Mouse (Mus musculus) lung, embryonic 15.5 days (tissue): ENCODE data around the gene Gm49354. TPM values are rescaled to one million over a fixed set of nuclear protein-coding genes. Genes with fewer than 3 reads are reported as not detected.
A peak's percentile ranks its signal among the peaks of the same experiment; 100 is the strongest.
"Not testable (repeated sequence)": the region's sequence is repeated elsewhere in the genome, so short reads cannot be mapped to it uniquely, and the experiment has no call there.

Source experiments
- ATAC-seq: fragments of 200-750 bp; cut with Nextera tagmentation; 2 replicates; pipeline ENCODE4 v1.8.0; 2017; ENCODE audit warnings: moderate number of reproducible peaks, borderline replicate concordance; ENCODE audit not compliant: low FRiP score, low TSS enrichment; ENCODE audit errors: extremely low read depth
- H3K27ac ChIP-seq: fragments of 300-500 bp; sonication (generic); 2 replicates; pipeline ENCODE4 v1.5.1; 2015; ENCODE audit warnings: moderate library complexity, mild to moderate bottlenecking, inconsistent platforms
- H3K27me3 ChIP-seq: fragments of 300-500 bp; sonication (generic); 2 replicates; pipeline ENCODE4 v1.6.1; 2015; ENCODE audit warnings: inconsistent platforms
- H3K36me3 ChIP-seq: fragments of 300-500 bp; sonication (generic); 2 replicates; pipeline ENCODE4 v1.6.1; 2015; ENCODE audit warnings: inconsistent platforms
- H3K4me1 ChIP-seq: fragments of 300-500 bp; sonication (generic); 2 replicates; pipeline ENCODE4 v1.6.1; 2015; ENCODE audit warnings: inconsistent platforms
- H3K4me2 ChIP-seq: fragments of 300-500 bp; sonication (generic); 2 replicates; pipeline ENCODE4 v1.6.1; 2015; ENCODE audit warnings: inconsistent platforms, mild to moderate bottlenecking, moderate library complexity
- H3K4me3 ChIP-seq: fragments of 300-500 bp; sonication (generic); 2 replicates; pipeline ENCODE4 v1.5.1; 2015; ENCODE audit warnings: mild to moderate bottlenecking, inconsistent platforms
- H3K9ac ChIP-seq: fragments of 300-500 bp; sonication (generic); 2 replicates; pipeline ENCODE4 v1.6.1; 2015; ENCODE audit warnings: inconsistent platforms
- H3K9me3 ChIP-seq: fragments of 300-500 bp; sonication (generic); 2 replicates; pipeline ENCODE4 v1.6.1; 2016; ENCODE audit warnings: inconsistent platforms
- whole genome bisulfite sequencing: fragments of 180-500 bp; shearing (Covaris S2); methylation state at CpG from one replicate; pipeline ENCODE4 v1.1.7; 2015; 5-methylcytosine and 5-hydroxymethylcytosine counted together
- polyA plus RNA-seq: library from polyadenylated mRNA; unstranded; fragments of >200 nt; fragmentation: Nextera tagmentation; extraction: Ambion mirVana; gene quantifications from 2 replicates; pipeline ENCODE4 v1.2.1, GENCODE M21; 2015

Gm49354 gene
- polyA plus RNA-seq, 1 experiment from 2014 or later: not detected

DNA sequence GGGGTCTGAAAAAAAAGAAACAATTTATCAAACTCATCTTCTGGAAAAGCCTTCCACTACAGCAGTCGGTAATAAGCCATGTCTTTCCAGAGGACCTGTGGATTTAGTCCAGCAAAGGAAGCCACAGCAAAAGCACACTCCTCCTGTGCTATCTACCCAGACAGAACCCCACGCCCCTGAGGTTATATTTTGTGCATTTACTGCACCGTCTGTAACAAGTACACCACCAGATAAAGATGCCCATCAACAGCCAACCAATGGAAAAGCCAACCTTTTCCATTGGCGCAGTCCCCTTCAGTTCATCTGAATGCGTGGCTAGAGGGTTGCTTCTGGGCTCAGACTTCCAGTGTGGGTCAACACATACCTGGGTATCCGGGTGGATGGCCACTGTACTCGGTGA lies 19.3 kb downstream of the Gm49354 start:
- ATAC-seq: no peak
- Histone ChIP-seq H3K27ac (no peak overlapping the region), H3K4me3 (no peak overlapping the region), H3K36me3 (peaks cover 37% of the 10 kb centered on the region), H3K4me2 (no peak overlapping the region), H3K9ac (no peak overlapping the region), H3K9me3 (no peaks in the 10 kb centered on the region), H3K27me3 (no peaks in the 10 kb centered on the region), H3K4me1 (peaks cover 21% of the 10 kb centered on the region)
- 82% methylated on average over 7 of the region's 7 CpGs for WGBS

DNA sequence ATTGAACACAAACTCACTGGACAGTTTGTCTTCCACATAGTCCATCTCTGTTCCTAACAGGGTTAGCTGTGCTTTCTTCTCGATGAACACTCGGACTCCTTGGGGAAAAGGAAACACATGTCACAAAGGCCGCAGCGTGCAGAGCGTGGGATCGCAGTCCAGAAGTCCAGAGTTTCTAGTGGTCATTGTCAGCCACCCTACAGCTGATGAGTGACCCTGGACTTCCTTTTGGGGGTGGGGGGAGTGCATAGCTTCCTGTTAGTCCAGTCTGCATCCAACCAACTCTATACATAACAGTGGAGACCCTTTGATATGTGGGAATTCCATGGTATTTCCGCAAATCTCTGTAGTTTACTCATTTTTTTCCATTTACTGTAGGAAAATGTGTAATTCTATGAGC lies 25.1 kb downstream of the Gm49354 start:
- Histone ChIP-seq H3K27ac (no peak overlapping the region), H3K9me3 (no peaks in the 10 kb centered on the region), H3K27me3 (no peaks in the 10 kb centered on the region), H3K9ac (no peak overlapping the region), H3K36me3 (peaks cover 43% of the 10 kb centered on the region), H3K4me3 (no peak overlapping the region), H3K4me2 (no peak overlapping the region), H3K4me1 (no peaks in the 10 kb centered on the region)
- 80% methylated on average over 7 of the region's 7 CpGs for WGBS
- peak; percentile 40; the same call in 1 of the 2 replicates for ATAC-seq

DNA sequence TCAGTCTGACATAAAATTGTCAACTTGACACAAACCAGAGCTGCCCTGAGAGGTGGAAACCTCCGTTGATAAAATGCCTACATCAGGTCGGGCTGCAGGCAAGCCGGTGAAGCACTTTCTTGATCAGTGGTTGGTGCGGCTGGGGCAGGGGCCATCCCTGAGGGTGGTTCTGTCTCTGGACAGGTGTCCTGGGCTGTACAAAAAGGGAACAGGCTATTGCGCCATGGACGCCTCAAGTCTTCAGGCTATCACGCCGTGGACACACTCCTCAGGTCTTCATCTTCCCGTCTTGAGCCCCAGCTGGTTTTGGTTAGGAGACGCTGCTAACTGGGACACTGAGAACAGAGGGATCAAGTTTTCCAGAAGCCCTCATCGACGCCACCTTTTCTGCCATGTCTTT lies 31.7 kb downstream of the Gm49354 start:
- no peak overlapping the region for H3K27ac ChIP-seq
- no peaks in the 10 kb centered on the region for H3K9me3 ChIP-seq
- no peak overlapping the region for H3K4me3 ChIP-seq
- WGBS: 83% methylated on average over 12 of the region's 12 CpGs
- H3K4me1 ChIP-seq: no peaks in the 10 kb centered on the region
- H3K9ac ChIP-seq: no peak overlapping the region
- H3K4me2 ChIP-seq: no peak overlapping the region
- H3K36me3 ChIP-seq: peaks cover 7% of the 10 kb centered on the region; the same call in 1 of the 2 replicates
- H3K27me3 ChIP-seq: no peaks in the 10 kb centered on the region
- ATAC-seq: no peak

DNA sequence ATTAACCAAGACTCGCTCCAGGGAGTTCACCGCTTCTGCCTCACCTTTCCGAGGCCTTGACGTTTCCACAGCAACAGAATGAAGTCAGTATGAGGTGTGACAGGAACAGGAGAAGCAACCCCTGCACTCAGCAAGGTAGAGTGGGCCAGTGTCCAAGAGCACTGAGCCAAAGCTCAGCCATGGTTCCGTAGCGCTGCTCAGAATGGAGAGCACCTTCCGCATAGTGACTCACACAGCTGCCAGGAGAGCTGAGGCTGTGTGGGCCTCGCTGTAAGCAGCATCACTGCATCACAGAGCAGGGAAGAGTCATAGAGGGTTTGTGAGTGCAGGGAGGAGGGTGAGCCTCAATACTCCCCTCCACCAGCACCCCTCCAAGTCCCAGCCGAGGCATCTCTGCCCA lies 35.3 kb downstream of the Gm49354 start, which contains the start of gene 1700014D04Rik:
1700014D04Rik (minus strand) TSS at position 42 of the 400 bp plus-strand sequence.
- H3K4me2 ChIP-seq: no peak within 1 kb of the TSS
- no peaks in the 10 kb centered on the region for H3K4me1 ChIP-seq
- no peak within 1 kb of the TSS for H3K4me3 ChIP-seq
- ATAC-seq: no peak
- no peaks in the 10 kb centered on the region for H3K36me3 ChIP-seq
- no peaks in the 10 kb centered on the region for H3K27me3 ChIP-seq
- H3K9me3 ChIP-seq: no peaks in the 10 kb centered on the region
- 80% methylated on average over 9 of the region's 9 CpGs for WGBS
- no peak within 1 kb of the TSS for H3K9ac ChIP-seq
- no peak within 1 kb of the TSS for H3K27ac ChIP-seq

DNA sequence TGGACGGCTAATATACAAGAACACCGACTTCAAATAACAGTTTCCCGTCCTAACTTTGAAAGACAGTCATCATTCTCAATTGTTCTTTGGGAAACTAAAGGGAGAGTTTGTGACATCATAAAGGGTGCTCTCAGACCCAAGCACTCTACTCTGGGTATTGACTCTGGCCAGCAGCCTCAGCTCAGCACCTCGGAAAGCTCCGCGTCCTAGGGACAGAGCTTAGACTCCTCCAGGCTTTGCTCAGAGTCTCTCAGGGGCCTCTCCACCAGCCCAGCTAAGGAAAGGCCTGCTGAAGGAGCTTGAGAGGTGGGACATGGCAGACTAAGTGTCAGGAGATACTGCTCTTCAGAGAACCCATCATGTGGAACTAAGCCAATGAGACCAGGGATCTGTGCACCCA lies 35.9 kb downstream of the Gm49354 start:
- Histone ChIP-seq H3K36me3 (no peaks in the 10 kb centered on the region), H3K4me3 (no peak overlapping the region), H3K27ac (no peak overlapping the region), H3K4me2 (no peak overlapping the region), H3K27me3 (no peaks in the 10 kb centered on the region), H3K4me1 (no peaks in the 10 kb centered on the region), H3K9me3 (no peaks in the 10 kb centered on the region), H3K9ac (no peak overlapping the region)
- 68% methylated on average over 5 of the region's 6 CpGs for WGBS
- no peak for ATAC-seq

DNA sequence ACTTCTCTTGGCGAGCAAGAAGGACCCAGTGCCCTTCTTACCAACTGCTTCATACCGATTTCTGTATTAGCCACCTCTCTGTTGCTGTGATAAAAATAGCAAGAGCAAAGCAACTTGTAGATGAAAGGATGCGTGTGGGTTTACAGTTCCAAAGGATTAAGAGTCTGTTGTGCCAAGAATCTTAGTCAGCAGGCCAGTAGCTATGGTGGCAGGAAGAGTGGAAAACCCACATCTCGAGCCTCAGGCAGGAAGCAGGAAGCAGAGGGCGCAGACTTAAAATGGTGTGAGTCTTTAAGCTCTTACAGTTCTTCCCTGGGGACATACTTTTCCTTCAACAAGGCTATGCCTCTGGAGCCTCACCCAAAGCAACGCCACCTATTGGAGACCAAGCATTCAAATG lies 36.6 kb downstream of the Gm49354 start:
- Histone ChIP-seq H3K27me3 (no peaks in the 10 kb centered on the region), H3K27ac (no peak overlapping the region), H3K4me3 (no peak overlapping the region), H3K9me3 (no peaks in the 10 kb centered on the region), H3K4me2 (no peak overlapping the region), H3K9ac (no peak overlapping the region), H3K36me3 (no peaks in the 10 kb centered on the region), H3K4me1 (no peaks in the 10 kb centered on the region)
- ATAC-seq: no peak
- 77% methylated on average over 6 of the region's 6 CpGs for WGBS

DNA sequence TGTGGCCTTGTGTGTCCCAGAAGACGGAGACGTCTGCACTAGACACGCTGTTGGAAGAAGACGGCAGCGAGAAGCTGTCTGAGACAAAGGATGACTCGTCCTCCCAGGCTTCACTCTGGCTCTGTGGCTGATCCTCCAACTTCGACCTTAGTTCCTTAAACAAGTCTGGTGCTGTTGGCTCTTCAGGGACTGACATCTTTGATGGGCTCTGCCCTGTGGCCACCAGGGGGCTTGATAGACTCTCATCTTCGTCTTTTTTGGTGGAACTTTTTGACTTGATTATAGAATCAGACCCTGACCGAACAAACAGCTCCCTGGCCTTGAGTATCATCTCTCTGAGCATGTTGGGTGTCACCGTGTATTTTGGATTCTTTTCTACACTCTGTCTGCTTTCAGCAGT lies 40.3 kb downstream of the Gm49354 start:
- Histone ChIP-seq H3K27ac (no peak overlapping the region), H3K9ac (no peak overlapping the region), H3K27me3 (no peaks in the 10 kb centered on the region), H3K4me1 (no peaks in the 10 kb centered on the region), H3K4me3 (no peak overlapping the region), H3K9me3 (no peaks in the 10 kb centered on the region), H3K4me2 (no peak overlapping the region), H3K36me3 (no peaks in the 10 kb centered on the region)
- whole genome bisulfite sequencing: 72% methylated on average over 10 of the region's 10 CpGs
- no peak for ATAC-seq

DNA sequence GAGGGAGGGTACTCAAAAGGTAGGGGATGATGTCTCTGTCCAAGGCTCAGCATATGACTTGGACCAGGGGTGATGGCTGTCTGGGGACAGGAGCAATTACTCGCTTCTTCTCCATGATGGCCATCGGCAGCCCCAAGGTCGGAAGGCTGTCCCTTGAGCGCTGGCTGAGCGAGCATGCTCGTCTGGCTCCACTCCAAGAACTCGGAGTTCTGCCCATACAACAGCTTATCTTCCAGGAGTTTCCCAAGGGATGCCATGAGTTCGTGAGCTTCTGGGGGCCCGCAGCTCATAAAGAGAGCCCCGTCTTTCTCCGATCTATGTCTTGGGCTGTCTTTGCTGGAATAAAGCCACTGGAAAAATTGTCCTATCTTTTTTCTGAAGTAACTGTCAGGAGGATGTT lies 40.9 kb downstream of the Gm49354 start:
- 73% methylated on average over 11 of the region's 11 CpGs for WGBS
- no peaks in the 10 kb centered on the region for H3K9me3 ChIP-seq
- no peak overlapping the region for H3K27ac ChIP-seq
- H3K9ac ChIP-seq: no peak overlapping the region
- no peaks in the 10 kb centered on the region for H3K36me3 ChIP-seq
- ATAC-seq: no peak
- H3K4me1 ChIP-seq: no peaks in the 10 kb centered on the region
- H3K27me3 ChIP-seq: no peaks in the 10 kb centered on the region
- H3K4me2 ChIP-seq: no peak overlapping the region
- H3K4me3 ChIP-seq: no peak overlapping the region

DNA sequence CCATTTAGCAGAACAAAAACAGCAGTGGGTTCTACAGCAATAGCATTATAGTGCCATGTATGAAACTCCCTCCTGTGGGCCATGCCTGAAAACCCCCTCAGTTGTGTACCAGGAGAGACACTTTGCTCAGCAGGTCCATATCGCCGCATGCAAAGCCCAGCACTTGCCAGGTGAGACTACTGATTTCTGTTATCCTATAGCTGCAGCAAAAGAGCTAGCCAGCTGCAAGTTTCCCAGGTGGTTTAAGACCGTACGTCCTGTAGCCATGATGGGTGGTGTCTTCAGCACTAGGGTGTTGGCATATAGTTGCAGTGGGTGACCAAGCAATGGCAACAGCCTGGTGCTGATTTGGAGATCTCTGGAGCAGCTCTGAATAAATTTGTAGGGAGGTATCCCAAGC lies 42.6 kb downstream of the Gm49354 start:
- no peaks in the 10 kb centered on the region for H3K4me1 ChIP-seq
- no peak overlapping the region for H3K9ac ChIP-seq
- no peaks in the 10 kb centered on the region for H3K27me3 ChIP-seq
- H3K27ac ChIP-seq: no peak overlapping the region
- ATAC-seq: no peak
- H3K36me3 ChIP-seq: no peaks in the 10 kb centered on the region
- no peaks in the 10 kb centered on the region for H3K9me3 ChIP-seq
- H3K4me2 ChIP-seq: no peak overlapping the region
- 84% methylated on average over 4 of the region's 4 CpGs for WGBS
- no peak overlapping the region for H3K4me3 ChIP-seq

DNA sequence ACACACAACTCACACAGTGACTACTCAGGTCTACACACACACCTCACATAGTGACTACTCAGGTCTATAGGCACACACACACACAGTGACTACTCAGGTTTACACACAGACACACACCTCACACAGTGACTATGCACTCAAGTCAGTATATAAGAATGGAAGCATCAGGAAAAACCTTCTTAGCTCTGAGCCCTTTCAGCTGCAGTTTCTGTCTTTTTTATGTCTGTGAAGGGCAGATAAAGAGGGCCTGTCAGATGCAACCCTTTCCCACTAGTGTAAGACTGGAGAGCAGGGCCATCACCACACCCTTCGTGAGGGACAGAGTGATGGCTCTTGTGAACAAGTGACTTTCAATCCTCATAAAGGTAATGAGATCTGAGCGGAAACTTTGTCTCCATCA lies 43.6 kb downstream of the Gm49354 start:
- Histone ChIP-seq H3K27ac (no peak overlapping the region), H3K36me3 (no peaks in the 10 kb centered on the region), H3K4me2 (no peak overlapping the region), H3K4me1 (no peaks in the 10 kb centered on the region), H3K9ac (no peak overlapping the region), H3K9me3 (no peaks in the 10 kb centered on the region), H3K27me3 (no peaks in the 10 kb centered on the region), H3K4me3 (no peak overlapping the region)
- WGBS: 75% methylated on average over 2 of the region's 2 CpGs
- 0 out of 2 replicates have a peak, but pooled peaks have one; percentile 44 for ATAC-seq

DNA sequence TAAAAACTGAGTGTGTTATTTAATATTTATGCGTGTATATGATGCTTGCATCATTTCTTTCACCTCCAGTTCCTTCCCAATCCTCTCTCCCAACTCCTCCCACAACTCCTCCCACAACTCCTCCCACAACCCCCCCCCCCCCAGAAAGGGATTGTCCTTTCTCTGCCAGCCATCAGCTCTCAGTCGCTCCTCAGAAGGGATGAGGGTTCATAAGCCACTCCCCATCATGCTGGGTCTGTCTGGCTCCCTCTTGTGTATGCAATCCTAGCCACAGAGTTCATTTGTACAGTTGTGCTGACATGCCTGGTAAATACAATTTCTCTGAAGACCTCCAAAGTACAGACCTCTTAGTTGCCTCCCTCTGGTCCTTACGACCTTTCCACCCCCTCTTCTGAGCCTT lies 46.9 kb downstream of the Gm49354 start:
- Histone ChIP-seq H3K9me3 (no peaks in the 10 kb centered on the region), H3K27me3 (no peaks in the 10 kb centered on the region), H3K4me3 (no peak overlapping the region), H3K27ac (no peak overlapping the region), H3K9ac (no peak overlapping the region), H3K4me2 (no peak overlapping the region), H3K36me3 (no peaks in the 10 kb centered on the region), H3K4me1 (no peaks in the 10 kb centered on the region)
- ATAC-seq: peak; percentile 76
- WGBS: 24% methylated on average over 3 of the region's 3 CpGs

DNA sequence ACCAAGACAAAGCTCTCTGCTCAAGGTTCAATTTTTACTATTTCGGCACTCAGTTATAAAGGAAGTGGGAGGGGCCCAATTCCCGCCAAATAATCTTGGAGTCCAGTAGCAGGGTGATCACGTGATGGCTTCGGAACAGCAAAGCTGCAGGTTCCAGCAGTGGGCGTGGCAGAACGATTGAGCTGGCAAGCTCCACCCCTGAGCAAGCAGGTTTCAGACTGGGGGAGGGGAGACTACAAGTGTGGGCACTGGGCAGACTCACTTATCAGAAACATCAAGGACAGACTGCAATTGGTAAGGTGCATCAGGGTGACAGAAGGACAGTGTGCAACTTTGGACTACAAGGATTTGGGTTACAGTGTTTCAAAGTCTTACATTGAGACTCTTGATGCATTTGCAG lies 47.7 kb downstream of the Gm49354 start:
- 23% methylated on average over 6 of the region's 6 CpGs for WGBS
- not testable (repeated sequence) for H3K27ac ChIP-seq, H3K4me1 ChIP-seq, ATAC-seq, H3K4me2 ChIP-seq, H3K9me3 ChIP-seq, H3K36me3 ChIP-seq, H3K9ac ChIP-seq, H3K4me3 ChIP-seq, H3K27me3 ChIP-seq

DNA sequence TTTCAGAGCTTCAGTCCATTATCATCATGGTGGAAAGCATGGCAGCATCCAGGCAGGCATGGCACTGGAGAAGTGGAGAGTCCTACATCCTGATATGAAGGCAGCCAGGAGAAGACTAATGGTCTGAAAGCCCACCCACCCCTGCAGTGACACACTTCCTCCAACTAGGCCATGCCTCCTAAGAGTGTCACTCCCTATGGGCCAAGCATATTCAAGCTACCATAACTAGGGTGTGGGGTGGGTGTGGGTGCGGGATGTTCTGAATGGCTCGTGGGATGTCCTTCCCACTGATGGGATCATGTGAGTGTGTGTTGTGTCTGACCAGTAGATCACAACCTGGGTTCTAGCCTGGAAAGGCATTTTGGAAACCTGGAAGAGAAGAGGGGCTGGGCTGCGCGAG lies 48.1 kb downstream of the Gm49354 start:
- Histone ChIP-seq H3K4me1 (no peaks in the 10 kb centered on the region), H3K9ac (no peak overlapping the region), H3K4me2 (no peak overlapping the region), H3K36me3 (no peaks in the 10 kb centered on the region), H3K9me3 (no peaks in the 10 kb centered on the region), H3K27ac (no peak overlapping the region), H3K27me3 (no peaks in the 10 kb centered on the region), H3K4me3 (no peak overlapping the region)
- 74% methylated on average over 4 of the region's 4 CpGs for WGBS
- no peak for ATAC-seq
